Mouse (Mus musculus) bone marrow macrophage, adult 2 months (primary cell): ENCODE measurements around the gene Hmgcr. TPM values are rescaled to one million over a fixed set of nuclear protein-coding genes. Genes with fewer than 3 reads are reported as not detected.
"Not testable (repeated sequence)": the region's sequence is repeated elsewhere in the genome, so short reads cannot be mapped to it uniquely, and the experiment has no call there.

Experiments
- H3K27ac ChIP-seq: 2 replicates; pipeline ENCODE4 v1.5.1; 2012; ENCODE audit warnings: low read depth, low read length; ENCODE audit not compliant: insufficient read depth
- H3K4me1 ChIP-seq: 2 replicates; pipeline ENCODE4 v1.6.1; 2012; ENCODE audit warnings: low read length; ENCODE audit not compliant: control insufficient read depth, insufficient read depth
- H3K4me3 ChIP-seq: 2 replicates; pipeline ENCODE4 v1.5.1; 2012; ENCODE audit warnings: mild to moderate bottlenecking, low read length, moderate library complexity; ENCODE audit not compliant: insufficient read depth
- CTCF ChIP-seq: IDR thresholded peaks from 2 replicates; pipeline ENCODE4 v1.5.1; 2012; ENCODE audit warnings: low read depth, mild to moderate bottlenecking, low read length, moderate library complexity
- POLR2A ChIP-seq: IDR thresholded peaks from 2 replicates; pipeline ENCODE4 v1.6.1; 2012; ENCODE audit warnings: mild to moderate bottlenecking, low read depth, low read length, borderline replicate concordance
- polyA plus RNA-seq: library from polyadenylated mRNA; stranded (reverse); fragments of >200 nt; gene quantifications from 2 replicates; pipeline ENCODE4 v1.2.4, GENCODE M21; 2012; ENCODE audit not compliant: missing spikeins, insufficient read depth, insufficient read length

The Hmgcr gene
- polyA plus RNA-seq, 1 experiment: 26.5 TPM

DNA sequence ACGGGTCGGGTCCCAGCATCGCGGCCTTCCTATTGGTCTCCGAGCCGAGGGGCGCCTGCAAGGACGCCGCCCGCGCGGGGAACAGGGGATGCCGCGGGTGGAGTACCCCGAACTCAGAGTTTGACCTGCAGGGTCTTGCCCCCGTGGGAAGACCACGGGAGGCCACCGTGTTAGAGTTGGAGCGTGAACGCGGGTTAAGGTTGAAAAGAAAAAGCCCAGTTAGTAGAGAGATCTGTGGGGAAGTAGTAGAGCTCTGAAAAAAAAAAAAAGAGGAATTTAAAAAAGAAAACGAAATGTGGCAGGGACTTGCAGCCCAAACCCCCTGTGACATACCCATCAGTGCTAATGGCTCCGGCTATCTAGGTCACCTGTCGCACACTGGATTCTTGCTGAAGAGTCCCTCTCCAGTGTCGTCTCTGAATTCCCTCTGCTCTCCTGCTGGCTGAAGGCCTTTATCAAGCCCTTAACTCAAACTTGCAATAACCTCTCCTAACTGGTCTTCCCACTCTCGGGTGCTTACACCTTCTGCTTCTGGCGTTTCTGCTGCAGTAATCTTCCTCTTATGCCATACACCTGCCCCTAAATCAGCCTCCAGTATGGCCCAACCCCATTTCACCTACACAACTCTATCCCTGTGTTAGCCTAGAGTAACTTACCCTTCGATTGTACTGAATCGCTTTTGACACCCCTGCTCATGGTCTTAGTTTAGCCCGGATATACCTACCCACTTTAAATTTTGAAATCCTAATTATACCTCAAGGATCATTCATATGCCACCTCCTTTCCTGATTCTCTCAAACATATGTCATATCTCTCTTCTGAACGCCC is 556 bp upstream of the Hmgcr start:
- peak overlapping the region; percentile 94 for H3K27ac ChIP-seq
- peak overlapping the region; percentile 58 for H3K4me3 ChIP-seq
- H3K4me1 ChIP-seq: peaks cover 17% of the 10 kb centered on the region
- TF ChIP-seq POLR2A (peak; percentile 69; the same call in 1 of the 2 replicates), CTCF (no peak)

DNA sequence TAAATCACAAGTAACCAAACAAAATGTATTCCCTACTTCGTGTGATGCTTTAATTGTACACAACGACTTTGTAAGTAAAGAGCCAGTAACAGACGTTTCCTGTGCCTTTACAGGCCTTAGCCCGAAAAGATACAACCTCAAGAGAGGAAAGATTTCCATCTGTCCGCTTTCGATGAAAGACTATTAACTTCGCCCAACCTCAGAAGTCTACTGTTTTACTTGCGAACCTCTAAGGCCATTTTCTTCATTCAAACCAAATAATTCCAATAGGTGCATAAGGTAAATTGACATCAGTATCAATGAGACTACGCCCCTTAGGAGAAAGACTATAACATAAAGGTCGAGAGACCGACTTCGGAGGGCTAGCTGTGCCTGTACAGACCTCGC is 724 bp downstream of the Hmgcr start:
- Histone ChIP-seq H3K4me1 (peaks cover 22% of the 10 kb centered on the region), H3K27ac (peak overlapping the region; percentile 85)

DNA sequence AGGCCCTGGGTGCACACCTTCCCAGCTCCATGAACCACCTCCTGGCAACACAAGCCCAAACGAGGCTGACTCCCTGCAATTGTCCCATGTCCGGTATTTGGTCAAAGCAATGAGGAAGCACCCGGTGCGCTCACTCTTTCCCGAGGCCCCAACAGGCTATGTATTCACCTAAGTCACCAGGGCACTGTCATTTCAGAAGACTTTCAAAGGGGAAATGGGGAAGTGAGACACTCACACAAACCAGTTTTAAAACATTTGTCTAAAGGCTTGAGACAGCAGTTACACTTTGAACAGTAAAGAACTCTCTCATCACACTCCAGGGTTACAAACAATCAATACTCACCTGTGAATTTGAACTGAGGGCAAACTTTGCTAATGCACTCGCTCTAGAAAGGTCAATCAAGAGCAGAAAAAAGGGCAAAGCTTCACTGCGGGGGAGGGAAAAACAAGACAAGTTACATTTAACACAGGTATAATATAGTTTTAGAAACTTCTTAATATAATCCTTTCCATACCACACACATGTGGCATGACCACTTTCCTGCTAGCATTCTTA is 6.2 kb downstream of the Hmgcr start:
- no peak overlapping the region for H3K4me3 ChIP-seq
- no peak overlapping the region for H3K27ac ChIP-seq

More for the DNA sequence above, 724 bp downstream of the Hmgcr start:
- TF ChIP-seq POLR2A (no peak), CTCF (no peak)
- H3K4me3 ChIP-seq: peak overlapping the region; percentile 89

DNA sequence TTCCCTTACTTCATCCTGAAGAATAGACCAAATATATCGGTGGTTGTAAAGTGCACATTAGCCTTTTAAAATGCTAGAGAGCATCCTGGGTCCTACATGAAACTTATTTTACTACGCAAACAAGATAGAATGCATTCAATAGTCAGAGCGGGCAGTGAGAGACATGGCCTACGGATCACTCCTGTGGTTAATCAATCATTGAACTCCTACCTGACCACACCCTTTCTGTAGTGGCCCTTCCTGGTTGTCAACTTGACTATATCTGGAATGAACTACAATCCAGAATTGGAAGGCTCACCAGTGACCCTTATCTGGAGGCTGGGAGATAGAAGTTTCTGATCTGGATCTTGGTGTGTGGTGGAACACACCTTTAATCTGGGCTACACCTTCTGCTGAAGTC is 7.6 kb downstream of the Hmgcr start:
- H3K4me3 ChIP-seq, H3K27ac ChIP-seq: not testable (repeated sequence)
- H3K4me1 ChIP-seq: peaks cover 16% of the 10 kb centered on the region

More for the DNA sequence above, 6.2 kb downstream of the Hmgcr start:
- peaks cover 16% of the 10 kb centered on the region for H3K4me1 ChIP-seq
- TF ChIP-seq CTCF (no peak), POLR2A (no peak)

DNA sequence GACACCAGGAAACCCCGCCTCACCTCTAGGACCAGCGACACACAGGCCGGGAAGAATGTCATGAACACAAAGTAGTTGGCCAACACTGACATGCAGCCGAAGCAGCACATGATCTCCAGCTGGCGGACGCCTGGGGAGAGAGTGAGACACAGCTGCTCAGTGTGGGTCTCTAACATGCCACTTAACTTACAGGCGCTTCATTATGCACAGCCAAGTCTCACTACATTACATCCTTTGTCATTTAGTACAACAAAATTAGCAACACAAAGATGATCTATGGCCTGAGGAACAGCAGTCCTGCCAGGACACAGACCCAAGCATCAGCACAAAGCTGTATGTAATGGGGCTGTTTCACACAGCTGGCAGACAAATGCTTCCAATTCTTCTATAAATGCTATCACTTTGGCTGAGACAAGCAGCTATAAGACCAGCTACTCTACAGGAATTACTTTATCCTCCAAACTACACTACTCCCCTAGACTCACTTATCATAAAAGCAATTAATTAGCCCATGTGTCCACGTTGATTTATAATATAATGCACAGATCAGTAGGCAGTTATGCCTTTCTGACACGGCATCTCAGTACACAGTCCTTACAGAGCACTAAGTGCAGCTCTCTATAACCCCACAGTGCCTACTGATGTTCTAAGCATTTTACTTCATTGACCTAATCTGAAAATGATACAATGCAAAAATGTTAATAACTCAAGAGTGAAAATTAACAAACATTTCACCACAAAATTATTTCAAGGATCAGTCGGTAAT is 10.5 kb downstream of the Hmgcr start:
- H3K4me1 ChIP-seq: peaks cover 5% of the 10 kb centered on the region
- no peak overlapping the region for H3K4me3 ChIP-seq
- no peak for TF ChIP-seq POLR2A
- H3K27ac ChIP-seq: no peak overlapping the region

DNA sequence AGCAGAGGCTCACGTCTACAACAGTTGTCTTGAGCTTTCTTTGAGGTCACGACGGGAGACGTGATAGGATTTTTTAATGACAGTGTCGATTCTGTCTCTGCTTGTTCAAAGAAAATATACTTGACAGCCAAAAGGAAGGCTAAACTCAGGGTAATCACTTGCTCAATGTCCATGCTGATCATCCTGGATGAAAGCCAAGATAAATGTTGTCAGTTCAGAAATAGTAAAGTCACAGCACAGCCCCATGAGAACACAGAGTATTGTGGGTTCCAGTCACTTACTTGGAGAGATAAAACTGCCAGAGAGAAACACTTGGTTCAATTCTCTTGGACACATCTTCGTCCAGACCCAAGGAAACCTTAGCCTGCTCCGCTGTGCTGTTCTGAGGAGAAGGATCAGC is 11.8 kb downstream of the Hmgcr start:
- no peak overlapping the region for H3K27ac ChIP-seq
- no peaks in the 10 kb centered on the region for H3K4me1 ChIP-seq
- no peak overlapping the region for H3K4me3 ChIP-seq
- TF ChIP-seq POLR2A (no peak), CTCF (no peak)

DNA sequence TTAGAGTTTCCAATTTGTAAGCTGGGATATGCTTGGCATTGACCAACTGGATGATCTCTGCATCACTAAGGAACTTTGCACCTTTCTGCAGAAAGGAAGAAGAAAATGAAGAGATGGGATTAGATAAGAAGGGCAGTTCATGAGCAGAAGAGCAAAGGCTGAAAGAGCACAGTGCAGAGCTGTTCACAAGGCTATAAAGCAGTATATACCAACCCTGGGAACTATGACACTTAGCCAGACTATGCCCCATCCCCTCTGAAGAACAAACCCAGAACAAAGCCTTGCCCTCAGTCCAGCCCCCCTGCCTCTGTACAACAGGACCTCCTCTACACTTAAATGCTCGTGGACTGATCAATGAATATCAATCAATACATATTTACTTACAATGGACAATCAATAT is 14.1 kb downstream of the Hmgcr start:
- Histone ChIP-seq H3K4me3 (no peak overlapping the region), H3K4me1 (no peaks in the 10 kb centered on the region), H3K27ac (no peak overlapping the region)
- TF ChIP-seq CTCF (no peak), POLR2A (no peak)

DNA sequence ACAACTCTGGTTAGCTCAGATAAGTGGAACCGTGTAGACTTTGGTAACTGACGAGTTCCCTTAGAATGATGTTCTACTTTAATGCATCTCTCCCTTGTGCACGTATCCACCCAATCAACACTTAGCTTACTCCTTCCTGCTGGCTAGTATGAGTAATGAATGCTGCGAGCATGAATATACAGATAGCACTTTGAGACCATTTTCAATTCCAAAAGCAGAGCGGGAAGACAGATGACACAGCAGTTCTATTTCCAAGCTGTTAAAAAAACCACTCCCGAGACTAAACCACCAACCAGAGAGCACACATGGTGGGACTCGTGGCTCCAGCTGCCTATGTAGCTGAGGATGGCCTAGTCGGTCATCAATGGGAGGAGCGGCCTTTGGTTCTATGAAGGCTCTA is 17.7 kb downstream of the Hmgcr start:
- no peak for TF ChIP-seq CTCF
- TF ChIP-seq POLR2A: no peak

DNA sequence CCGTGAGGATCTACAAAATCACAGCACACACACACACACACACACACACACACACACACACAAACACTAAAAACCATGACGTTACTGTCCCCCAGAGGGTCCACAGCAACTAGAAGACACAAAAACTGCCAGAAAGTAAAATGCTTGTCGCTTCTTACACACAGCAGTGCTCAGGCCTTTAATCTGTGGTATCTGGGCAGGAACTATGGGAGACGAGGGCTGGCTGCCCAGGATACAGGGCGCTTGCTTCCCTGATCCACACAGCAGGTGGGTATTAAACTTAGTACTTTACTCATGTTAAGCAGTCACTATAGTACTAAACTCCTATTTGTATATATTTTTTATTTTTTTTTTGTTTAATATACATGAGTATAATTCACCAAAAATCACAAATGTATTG is 24.9 kb downstream of the Hmgcr start:
- Histone ChIP-seq H3K4me1 (no peaks in the 10 kb centered on the region), H3K27ac (no peak overlapping the region), H3K4me3 (no peak overlapping the region)
- TF ChIP-seq POLR2A: no peak
- TF ChIP-seq CTCF: no peak

More for the DNA sequence above, 17.7 kb downstream of the Hmgcr start:
- Histone ChIP-seq H3K4me3 (no peak overlapping the region), H3K4me1 (no peaks in the 10 kb centered on the region), H3K27ac (no peak overlapping the region)

DNA sequence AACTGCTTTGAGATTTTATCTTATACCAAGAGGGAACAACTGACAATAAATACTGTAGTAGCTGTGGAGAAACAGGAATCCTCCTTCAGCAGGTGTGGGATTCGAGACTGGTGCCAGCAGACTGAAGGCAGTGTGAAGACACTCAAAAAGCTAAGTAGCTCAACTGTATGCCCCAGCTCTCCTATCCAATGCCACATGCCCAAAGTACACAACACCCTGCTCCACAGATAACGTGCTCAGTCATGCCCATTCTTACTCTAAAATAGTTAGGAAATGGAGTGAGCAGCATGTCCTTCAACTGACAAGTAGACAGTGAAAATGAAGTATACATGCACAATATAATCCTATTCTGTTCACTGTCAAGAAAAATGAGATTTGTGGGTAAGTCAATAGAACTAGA is 26.6 kb downstream of the Hmgcr start:
- Histone ChIP-seq H3K4me1 (no peaks in the 10 kb centered on the region), H3K4me3 (no peak overlapping the region), H3K27ac (no peak overlapping the region)
- TF ChIP-seq CTCF (no peak), POLR2A (no peak)
